ENCODE assay signal across 13 mouse cellular contexts in the genomic region with DNA sequence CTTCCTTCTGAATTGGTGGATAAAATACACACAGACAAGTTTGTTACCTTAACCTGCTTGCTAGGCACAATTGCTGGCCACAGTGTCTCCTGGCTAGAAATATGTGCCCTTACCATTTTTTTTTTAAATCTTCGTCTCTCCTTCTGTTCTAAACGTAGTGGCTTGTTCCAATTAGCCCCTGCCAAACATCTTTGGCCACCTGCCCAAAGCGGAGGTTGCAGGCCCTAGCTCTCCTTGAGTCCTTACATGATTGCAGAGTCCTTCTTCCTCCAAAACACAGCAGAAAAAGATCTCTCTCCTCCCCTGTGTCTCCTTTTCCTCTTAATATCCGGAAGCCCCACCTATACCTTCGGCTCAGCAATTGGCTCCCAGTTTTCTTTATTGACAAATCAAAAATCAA.
DNase-seq lines count a peak whose midpoint lies in the region.
"Had no signal": no experiment of that assay in that cellular context is flagged by ENCODE, and none has a peak within 500 bp of the region (broad histone marks: within the 10 kb centered on the region; RNA-seq: fewer than 3 reads in every experiment).

No protein-coding gene starts in this region.

- intact Hi-C loops in left cerebral cortex, postnatal 4 days (cut with DNase I), result no loop called here
- intact Hi-C loops in left cerebral cortex, postnatal 36 days (cut with DNase I), result no loop called here

- DNase-seq in cerebellum, postnatal 10 days, result peak; percentile 83 to 89
- no peak for DNase-seq in cerebellum, adult 9-11 months
- peak; percentile 1 to 9 for DNase-seq in heart, adult 18-20 months
- DNase-seq in heart, adult 11 months, result no peak
- peak; percentile 65 for DNase-seq in left cerebral cortex, postnatal 4 days
- no peak for DNase-seq in left cerebral cortex, postnatal 36 days (ENCODE audit: low spot score in 2 of 2)
- DNase-seq in adrenal gland, postnatal 25 days, result peak; percentile 31
- DNase-seq: cerebellum, adult 11 months; kidney, adult 2 months; kidney, postnatal 14 days; lung, adult 18-20 months; retina, postnatal 1 day; thymus, postnatal 4 days had no signal

Comparison
In these comparisons a context has a peak if more than half of its experiments do, and no peak if none do; other contexts are left out.
1. DNase-seq: peak in cerebellum, postnatal 10 days (2 of 2), heart, adult 18-20 months (2 of 2), left cerebral cortex, postnatal 4 days (single experiment) and adrenal gland, postnatal 25 days (single experiment); none in cerebellum, adult 9-11 months (single experiment), heart, adult 11 months (single experiment) and left cerebral cortex, postnatal 36 days (0 of 2).